Mouse (Mus musculus) liver, adult (tissue): ENCODE measurements around the gene Gdf15.

Experiments
- GATA4 ChIP-seq: IDR thresholded peaks from 2 replicates; pipeline ENCODE4 v1.6.1; 2014; ENCODE audit warnings: mild to moderate bottlenecking, low read length; ENCODE audit not compliant: insufficient replicate concordance

Gene Gdf15

GRCm38 (mm10) chr8:70594621-70595564 lies 37.4 kb downstream of the Gdf15 start:
- TF ChIP-seq GATA4: no peak

GRCm38 (mm10) chr8:70593961-70594609 lies 38.2 kb downstream of the Gdf15 start, which contains the start of gene Isyna1:
TSS of gene Isyna1 (plus strand) at chr8:70594373.
- TF ChIP-seq GATA4: peak; percentile 43; the same call in 1 of the 2 replicates

- no peak for TF ChIP-seq GATA4
These were observed 39.1 kb downstream of the Gdf15 start for GRCm38 (mm10) chr8:70593173-70593572.

- TF ChIP-seq GATA4: no peak
These were observed 40.7 kb downstream of the Gdf15 start for GRCm38 (mm10) chr8:70591569-70591968.

GRCm38 (mm10) chr8:70585258-70585652 lies 47.0 kb downstream of the Gdf15 start:
- no peak for TF ChIP-seq GATA4

- TF ChIP-seq GATA4: no peak
These were observed 47.5 kb downstream of the Gdf15 start for GRCm38 (mm10) chr8:70584606-70585257.

- no peak for TF ChIP-seq GATA4
These were observed 48.5 kb downstream of the Gdf15 start for GRCm38 (mm10) chr8:70583476-70584387.
